Mouse (Mus musculus) limb, embryonic 11.5 days (tissue): ENCODE data around the gene Rapgef1. TPM values are rescaled to one million over a fixed set of nuclear protein-coding genes. Genes with fewer than 3 reads are reported as not detected.

Experiments
- ATAC-seq: fragments of 200-750 bp; cut with Nextera tagmentation; 2 replicates; pipeline ENCODE4 v1.8.0; 2017; ENCODE audit warnings: low read depth; ENCODE audit not compliant: insufficient number of reproducible peaks, low FRiP score, low TSS enrichment
- DNase-seq: peaks from one replicate; pipeline ENCODE4 v3.0.0-alpha.2; 2015; ENCODE audit warnings: low spot score
- H3K27ac ChIP-seq: fragments of 300-500 bp; sonication (generic); replicated peaks from 2 replicates; pipeline ENCODE4 v1.5.1; 2014; ENCODE audit warnings: low read depth, mild to moderate bottlenecking, low read length
- H3K27me3 ChIP-seq: fragments of 300-500 bp; sonication (generic); 2 replicates; pipeline ENCODE4 v1.6.1; 2014; ENCODE audit warnings: mild to moderate bottlenecking, low read length, mixed read lengths; ENCODE audit not compliant: control insufficient read depth, insufficient read depth
- H3K36me3 ChIP-seq: fragments of 300-500 bp; sonication (generic); 2 replicates; pipeline ENCODE4 v1.6.1; 2014; ENCODE audit warnings: mild to moderate bottlenecking, low read length, moderate library complexity, mixed read lengths; ENCODE audit not compliant: control insufficient read depth, insufficient read depth
- H3K4me1 ChIP-seq: fragments of 300-500 bp; sonication (generic); 2 replicates; pipeline ENCODE4 v1.6.1; 2014; ENCODE audit warnings: low read length, mixed read lengths; ENCODE audit not compliant: control insufficient read depth, insufficient read depth
- H3K4me2 ChIP-seq: fragments of 300-500 bp; sonication (generic); 2 replicates; pipeline ENCODE4 v1.6.1; 2014; ENCODE audit warnings: low read depth, mild to moderate bottlenecking, moderate library complexity; ENCODE audit not compliant: severe bottlenecking
- H3K4me3 ChIP-seq: fragments of 300-500 bp; sonication (generic); 2 replicates; pipeline ENCODE4 v1.5.1; 2014; ENCODE audit warnings: low read depth, low read length
- H3K9ac ChIP-seq: fragments of 300-500 bp; sonication (generic); 2 replicates; pipeline ENCODE4 v1.6.1; 2014; ENCODE audit warnings: mild to moderate bottlenecking, low read length
- H3K9me3 ChIP-seq: fragments of 300-500 bp; sonication (generic); 2 replicates; pipeline ENCODE4 v1.6.1; 2016; ENCODE audit warnings: low read length; ENCODE audit not compliant: control insufficient read depth
- WGBS: fragments of 180-500 bp; shearing (Covaris S2); extraction: QIAGEN DNeasy Blood & Tissue Kit; methylation state at CpG from one replicate; pipeline ENCODE4 v1.1.7; 2014; 5-methylcytosine and 5-hydroxymethylcytosine counted together
- polyA plus RNA-seq: library from polyadenylated mRNA; unstranded; fragments of >200 nt; fragmentation: Nextera tagmentation; extraction: Ambion mirVana; gene quantifications from 2 replicates; pipeline ENCODE4 v1.2.1, GENCODE M21; 2014

Gene Rapgef1
- polyA plus RNA-seq, 1 experiment from 2014 or later = 17.1 TPM

DNA sequence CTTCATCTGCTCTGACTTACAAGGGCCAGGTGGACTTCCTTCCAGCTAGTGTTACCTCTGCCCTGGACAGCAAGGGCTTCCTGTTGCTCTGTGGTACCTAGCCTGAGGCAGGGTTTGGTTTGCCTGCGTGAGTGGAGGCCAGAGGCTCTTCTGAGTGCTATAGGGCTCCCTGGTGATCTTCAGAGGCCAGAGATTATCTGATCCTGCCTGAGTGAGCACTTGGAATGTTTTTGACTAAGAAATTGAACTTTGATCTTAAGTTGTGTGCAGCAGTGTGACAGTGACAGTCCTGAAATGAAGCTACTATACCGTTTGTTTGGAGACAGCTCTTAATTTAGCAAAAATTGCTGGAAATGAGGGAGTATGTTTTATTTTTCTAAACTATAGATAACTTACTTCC is 55.0 kb downstream of the Rapgef1 start:
- H3K36me3 ChIP-seq = no peaks in the 10 kb centered on the region
- ATAC-seq (no peak), DNase-seq (no peak)
- H3K4me3 ChIP-seq = no peak overlapping the region
- 68% methylated on average over 2 of the region's 2 CpGs for WGBS
- H3K27ac ChIP-seq = no peak overlapping the region
- H3K4me2 ChIP-seq = no peak overlapping the region
- no peak overlapping the region for H3K9ac ChIP-seq
- H3K4me1 ChIP-seq = no peaks in the 10 kb centered on the region
- no peaks in the 10 kb centered on the region for H3K27me3 ChIP-seq
- no peaks in the 10 kb centered on the region for H3K9me3 ChIP-seq

DNA sequence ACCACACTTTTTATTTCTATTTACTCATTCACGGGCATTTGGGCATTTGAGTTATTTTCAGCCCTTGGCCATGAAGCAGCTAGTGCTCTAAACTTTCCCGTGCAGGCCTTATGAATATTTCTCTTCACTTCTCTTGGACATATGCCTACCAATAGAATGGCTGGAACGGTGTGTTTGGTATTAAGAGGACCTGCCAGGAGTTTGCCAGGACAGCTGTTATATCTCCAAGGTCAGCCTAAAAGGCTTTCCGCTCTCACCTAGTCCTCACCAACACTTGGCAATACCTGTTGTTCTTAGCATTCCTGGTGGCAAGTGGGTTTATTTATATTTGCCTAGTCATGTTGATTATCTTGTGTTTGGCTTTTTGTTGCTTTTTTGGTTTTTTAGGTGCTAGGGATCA is 56.3 kb downstream of the Rapgef1 start:
- no peak for ATAC-seq
- WGBS = 95% methylated on average over 4 of the region's 4 CpGs

GRCm38 (mm10) chr2:29676513-29676912 is 57.0 kb downstream of the Rapgef1 start:
- 72% methylated on average over 6 of the region's 6 CpGs for WGBS

More for the DNA sequence above, 56.3 kb downstream of the Rapgef1 start:
- no peaks in the 10 kb centered on the region for H3K36me3 ChIP-seq
- no peak overlapping the region for H3K4me2 ChIP-seq
- DNase-seq = no peak
- H3K9me3 ChIP-seq = no peaks in the 10 kb centered on the region
- no peak overlapping the region for H3K27ac ChIP-seq
- H3K4me3 ChIP-seq = no peak overlapping the region
- no peaks in the 10 kb centered on the region for H3K27me3 ChIP-seq
- H3K4me1 ChIP-seq = no peaks in the 10 kb centered on the region
- H3K9ac ChIP-seq = no peak overlapping the region

DNA sequence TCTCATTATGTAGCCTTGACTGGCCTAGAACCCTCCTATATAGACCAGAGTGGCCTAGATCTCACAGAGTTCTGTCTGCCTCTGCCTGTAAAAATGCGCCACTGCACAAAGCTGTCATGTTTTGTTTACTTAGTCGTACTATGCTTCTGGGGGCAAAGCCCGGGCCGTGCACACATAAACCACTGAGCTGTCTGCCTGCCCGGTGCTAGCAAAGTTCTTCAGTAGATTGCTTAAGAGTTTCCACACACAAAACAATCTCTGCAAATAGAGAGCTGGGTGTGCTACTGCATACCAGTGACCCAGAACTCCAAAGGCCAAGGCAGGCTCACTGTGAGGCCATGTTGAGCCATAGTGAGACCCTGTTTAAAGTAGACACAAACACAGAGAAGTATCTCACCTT is 58.3 kb downstream of the Rapgef1 start:
- Histone ChIP-seq H3K9ac (no peak overlapping the region), H3K4me2 (no peak overlapping the region), H3K27me3 (no peaks in the 10 kb centered on the region), H3K4me1 (no peaks in the 10 kb centered on the region), H3K27ac (no peak overlapping the region), H3K9me3 (no peaks in the 10 kb centered on the region), H3K4me3 (no peak overlapping the region), H3K36me3 (no peaks in the 10 kb centered on the region)
- ATAC-seq (no peak), DNase-seq (no peak)
- 91% methylated on average over 5 of the region's 5 CpGs for WGBS

More at GRCm38 (mm10) chr2:29676513-29676912, 57.0 kb downstream of the Rapgef1 start:
- ATAC-seq = no peak
- no peak for DNase-seq
- Histone ChIP-seq H3K36me3 (no peaks in the 10 kb centered on the region), H3K4me3 (no peak overlapping the region), H3K27ac (no peak overlapping the region), H3K4me1 (no peaks in the 10 kb centered on the region), H3K4me2 (no peak overlapping the region), H3K27me3 (no peaks in the 10 kb centered on the region), H3K9me3 (no peaks in the 10 kb centered on the region), H3K9ac (no peak overlapping the region)

GRCm38 (mm10) chr2:29678524-29678923 is 59.0 kb downstream of the Rapgef1 start:
- Histone ChIP-seq H3K27me3 (no peaks in the 10 kb centered on the region), H3K36me3 (no peaks in the 10 kb centered on the region), H3K4me2 (no peak overlapping the region), H3K27ac (no peak overlapping the region), H3K9ac (no peak overlapping the region), H3K4me3 (no peak overlapping the region), H3K4me1 (no peaks in the 10 kb centered on the region), H3K9me3 (no peaks in the 10 kb centered on the region)
- DNase-seq (no peak), ATAC-seq (no peak)
- WGBS = 78% methylated on average over 3 of the region's 3 CpGs

DNA sequence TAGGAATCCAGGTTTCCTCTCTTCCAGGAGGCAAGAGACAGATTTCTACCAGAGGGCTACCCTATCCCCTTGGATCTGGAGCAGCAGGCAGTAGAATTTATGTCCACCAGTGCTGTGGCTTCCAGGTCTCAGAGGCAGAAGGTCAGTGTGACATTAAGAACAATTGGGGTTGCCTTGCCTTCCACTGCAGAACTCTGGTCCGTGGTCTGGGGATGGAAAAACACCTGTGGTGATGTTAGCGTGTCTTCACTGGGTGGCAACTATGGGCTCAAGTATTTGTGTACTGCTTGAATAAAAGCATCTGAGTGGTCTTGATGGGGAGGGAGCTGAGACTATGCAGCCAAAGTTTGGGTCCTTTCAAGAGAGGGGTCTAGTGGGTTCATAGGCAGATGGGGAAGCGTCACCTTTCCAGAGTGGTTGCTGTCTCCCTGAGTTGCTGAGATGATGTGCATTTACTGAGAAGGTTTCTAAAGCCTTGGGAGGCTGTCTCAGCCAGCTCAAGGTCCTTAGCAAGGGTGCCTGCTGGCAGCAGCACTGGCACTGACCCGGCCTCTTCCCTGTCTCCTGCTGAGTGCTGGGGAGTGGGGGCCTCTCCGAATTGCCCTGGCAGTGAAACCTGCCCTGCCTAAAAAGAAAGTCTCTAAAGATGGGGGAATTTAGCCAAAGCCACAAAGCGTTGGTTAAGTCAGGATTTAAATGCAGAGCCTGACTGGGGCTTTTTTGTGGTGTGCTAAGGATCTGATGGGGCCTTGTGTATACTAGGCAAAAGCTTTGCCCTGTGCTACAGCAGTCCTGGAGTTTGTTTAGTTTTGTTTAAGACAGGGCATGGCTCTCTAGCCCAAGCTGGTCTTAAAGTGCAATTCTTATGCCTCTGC is 60.4 kb downstream of the Rapgef1 start:
- Histone ChIP-seq H3K9me3 (no peaks in the 10 kb centered on the region), H3K9ac (no peak overlapping the region), H3K36me3 (no peaks in the 10 kb centered on the region), H3K4me3 (no peak overlapping the region), H3K27me3 (no peaks in the 10 kb centered on the region), H3K4me1 (no peaks in the 10 kb centered on the region), H3K4me2 (no peak overlapping the region), H3K27ac (no peak overlapping the region)
- ATAC-seq (no peak), DNase-seq (no peak)
- 95% methylated on average over 6 of the region's 6 CpGs for WGBS

DNA sequence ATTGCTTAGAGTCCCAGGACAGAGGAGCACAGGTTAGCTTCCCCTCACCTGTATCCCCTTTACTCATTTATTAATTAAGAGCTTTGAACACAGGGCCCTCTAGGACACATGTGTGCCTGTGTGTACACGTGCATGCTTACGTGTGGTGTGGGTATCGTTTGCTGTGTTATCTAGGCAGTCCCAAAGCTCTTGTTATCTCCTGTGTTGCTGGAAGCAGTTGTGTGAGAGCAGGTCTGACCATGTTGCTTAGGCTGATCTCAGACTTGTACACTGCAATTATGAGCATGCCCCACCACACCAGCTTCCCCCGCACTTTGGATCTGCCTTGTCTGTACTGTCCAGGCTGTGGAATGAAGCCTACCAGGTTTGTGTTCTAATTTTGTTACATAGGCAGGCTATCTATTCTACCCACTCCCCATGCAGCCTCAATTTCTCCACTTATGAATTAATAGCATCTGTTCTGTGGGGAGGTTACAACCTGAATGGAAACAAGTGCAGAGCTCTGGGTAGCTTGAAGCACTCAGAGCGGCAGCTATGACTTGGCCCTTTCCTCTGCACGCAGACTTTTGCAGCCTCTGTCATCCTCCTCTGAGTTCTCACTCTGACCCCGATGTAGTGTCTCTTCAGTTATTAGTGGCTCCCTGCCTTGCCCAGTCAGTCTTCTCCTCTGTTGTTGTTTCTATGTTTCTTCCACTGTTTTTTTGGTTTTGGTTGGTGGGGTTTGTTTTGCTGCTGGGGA is 63.9 kb downstream of the Rapgef1 start:
- Histone ChIP-seq H3K4me1 (no peaks in the 10 kb centered on the region), H3K4me3 (no peak overlapping the region), H3K36me3 (no peaks in the 10 kb centered on the region; the same call in 1 of the 2 replicates), H3K9ac (no peak overlapping the region), H3K9me3 (no peaks in the 10 kb centered on the region), H3K4me2 (no peak overlapping the region), H3K27me3 (no peaks in the 10 kb centered on the region), H3K27ac (no peak overlapping the region)
- WGBS = 93% methylated on average over 7 of the region's 7 CpGs
- no peak for ATAC-seq
- no peak for DNase-seq

- Histone ChIP-seq H3K4me1 (no peaks in the 10 kb centered on the region), H3K27ac (no peak overlapping the region), H3K36me3 (no peaks in the 10 kb centered on the region; the same call in 1 of the 2 replicates), H3K9me3 (no peaks in the 10 kb centered on the region), H3K27me3 (no peaks in the 10 kb centered on the region), H3K4me3 (no peak overlapping the region), H3K4me2 (no peak overlapping the region), H3K9ac (no peak overlapping the region)
- DNase-seq = no peak
- ATAC-seq = no peak
- WGBS = 66% methylated on average over 2 of the region's 2 CpGs
These were observed 65.0 kb downstream of the Rapgef1 start for GRCm38 (mm10) chr2:29684498-29684897.
